Mouse (Mus musculus): ENCODE data around the gene Mturn. TPM values are rescaled to one million over a fixed set of nuclear protein-coding genes. Genes with fewer than 3 reads are reported as not detected.

Mturn gene
- polyA plus RNA-seq, 1 experiment from 2014 or later: 114 TPM

- H3K27ac ChIP-seq (replicated peaks; ENCODE audit: low read depth, low read length): peak overlapping the region; percentile 78
- no peaks in the 10 kb centered on the region for H3K27me3 ChIP-seq (ENCODE audit: control insufficient read depth, insufficient read depth, low read length)
- no peak overlapping the region for H3K4me2 ChIP-seq (ENCODE audit: low read length)
- H3K9ac ChIP-seq (replicated peaks; ENCODE audit: low read length): peak overlapping the region; percentile 26; the same call in 1 of the 2 replicates
- peak; percentile 33 for DNase-seq
- ATAC-seq (ENCODE audit: low FRiP score, low TSS enrichment): 0 out of 2 replicates have a peak, but pooled peaks have one; percentile 21
- no peaks in the 10 kb centered on the region for H3K9me3 ChIP-seq (ENCODE audit: control insufficient read depth, low read length)
- H3K36me3 ChIP-seq (ENCODE audit: control insufficient read depth, insufficient read depth, low read length): no peaks in the 10 kb centered on the region
- peaks cover 27% of the 10 kb centered on the region for H3K4me1 ChIP-seq (ENCODE audit: control insufficient read depth, insufficient read depth, low read length)
- H3K4me3 ChIP-seq (replicated peaks; ENCODE audit: low read depth, low read length): no peak overlapping the region
- 29% methylated on average over 6 of the region's 6 CpGs for WGBS
These were observed 23.1 kb downstream of the Mturn start for GRCm38 (mm10) chr6:54704539-54704845.

DNA sequence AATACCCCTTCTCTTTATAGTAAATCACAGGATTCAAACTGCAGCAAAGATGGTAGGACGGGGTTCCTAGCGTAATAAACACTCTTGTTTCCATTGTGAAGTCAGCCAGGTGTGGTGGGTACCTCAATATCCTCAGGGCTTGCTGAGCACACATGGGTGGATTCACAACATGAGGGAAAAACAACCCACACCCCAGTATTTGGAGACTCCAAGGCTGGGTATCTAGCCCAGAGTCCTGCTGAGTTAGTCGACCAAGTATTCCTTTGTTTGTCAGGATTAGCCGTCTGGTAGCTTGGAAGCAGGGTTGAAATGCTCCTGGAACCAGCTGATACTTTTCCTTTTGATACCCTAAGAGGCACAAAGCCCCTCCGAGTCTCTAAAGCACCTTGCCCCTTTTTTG, 23.4 kb downstream of the Mturn start:
- Histone ChIP-seq H3K27ac (replicated peaks; ENCODE audit: low read depth, low read length) (peak overlapping the region; percentile 78), H3K4me3 (replicated peaks; ENCODE audit: low read depth, low read length) (no peak overlapping the region), H3K36me3 (ENCODE audit: control insufficient read depth, insufficient read depth, low read length) (no peaks in the 10 kb centered on the region), H3K27me3 (ENCODE audit: control insufficient read depth, insufficient read depth, low read length) (no peaks in the 10 kb centered on the region), H3K4me1 (ENCODE audit: control insufficient read depth, insufficient read depth, low read length) (peaks cover 27% of the 10 kb centered on the region), H3K4me2 (ENCODE audit: low read length) (peak overlapping the region; percentile 47; the same call in 1 of the 2 replicates), H3K9ac (replicated peaks; ENCODE audit: low read length) (no peak overlapping the region; the same call in 1 of the 2 replicates), H3K9me3 (ENCODE audit: control insufficient read depth, low read length) (no peaks in the 10 kb centered on the region)
- ATAC-seq (ENCODE audit: low FRiP score, low TSS enrichment) (no peak), DNase-seq (peak; percentile 49)
- WGBS: 21% methylated on average over 5 of the region's 5 CpGs

DNA sequence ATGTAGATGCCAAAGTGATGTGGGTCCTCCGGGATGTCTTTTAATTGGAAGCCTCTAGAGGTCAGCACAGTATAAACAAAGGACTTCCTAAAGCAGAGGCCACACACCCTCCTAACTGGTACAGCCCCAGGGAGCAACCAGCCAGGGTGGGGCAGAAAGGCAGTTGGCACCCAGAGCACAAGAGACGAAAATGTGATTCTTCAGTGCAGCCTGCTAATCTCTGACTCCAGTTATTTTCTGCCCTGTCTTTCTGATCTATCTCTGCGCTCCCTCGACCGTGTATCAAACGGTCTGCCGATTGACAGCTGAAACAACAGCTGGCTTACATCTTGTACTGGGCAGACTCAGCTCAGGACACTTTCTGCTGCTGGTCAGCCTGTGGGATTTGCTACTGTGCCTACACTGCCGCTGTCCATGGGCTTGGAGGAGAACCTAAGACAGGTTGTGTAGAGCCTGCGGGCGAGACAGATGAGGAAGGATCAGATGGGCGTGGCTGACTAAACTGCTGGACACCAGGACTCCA, 24.0 kb downstream of the Mturn start:
- Histone ChIP-seq H3K9ac (replicated peaks; ENCODE audit: low read length) (no peak overlapping the region), H3K4me3 (replicated peaks; ENCODE audit: low read depth, low read length) (peak overlapping the region; percentile 7; the same call in 1 of the 2 replicates), H3K4me1 (ENCODE audit: control insufficient read depth, insufficient read depth, low read length) (peaks cover 27% of the 10 kb centered on the region), H3K9me3 (ENCODE audit: control insufficient read depth, low read length) (peaks cover 3% of the 10 kb centered on the region; the same call in 1 of the 2 replicates), H3K36me3 (ENCODE audit: control insufficient read depth, insufficient read depth, low read length) (no peaks in the 10 kb centered on the region), H3K27ac (replicated peaks; ENCODE audit: low read depth, low read length) (0 out of 2 replicates have a peak overlapping the region, but pooled peaks have one; percentile 3), H3K27me3 (ENCODE audit: control insufficient read depth, insufficient read depth, low read length) (no peaks in the 10 kb centered on the region), H3K4me2 (ENCODE audit: low read length) (peak overlapping the region; percentile 47)
- DNase-seq: peak; percentile 79
- 13% methylated on average over 11 of the region's 11 CpGs for WGBS
- peak; percentile 80; the same call in 1 of the 2 replicates for ATAC-seq (ENCODE audit: low FRiP score, low TSS enrichment)

DNA sequence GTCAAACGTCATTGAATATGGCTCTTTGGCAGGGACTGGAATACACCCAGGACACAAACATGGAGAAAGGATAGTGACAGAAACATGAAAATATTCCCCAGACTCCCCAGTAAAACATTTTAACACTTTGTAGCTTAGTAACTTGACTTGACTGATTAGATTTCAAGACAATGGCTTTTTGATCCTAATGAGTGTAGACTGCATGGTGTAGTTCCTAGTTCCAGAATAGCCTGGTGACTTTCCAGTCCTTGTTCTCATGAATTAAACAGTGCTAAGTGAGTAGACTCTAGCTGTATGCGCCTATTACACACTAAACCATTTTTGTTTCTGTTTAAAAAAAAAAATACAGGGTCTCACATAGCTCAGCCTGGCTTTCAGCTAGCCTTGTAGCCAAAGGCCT, 24.7 kb downstream of the Mturn start:
- no peak overlapping the region for H3K27ac ChIP-seq (replicated peaks; ENCODE audit: low read depth, low read length)
- no peaks in the 10 kb centered on the region for H3K36me3 ChIP-seq (ENCODE audit: control insufficient read depth, insufficient read depth, low read length)
- H3K4me3 ChIP-seq (replicated peaks; ENCODE audit: low read depth, low read length): no peak overlapping the region
- peaks cover 9% of the 10 kb centered on the region; the same call in 1 of the 2 replicates for H3K9me3 ChIP-seq (ENCODE audit: control insufficient read depth, low read length)
- no peak overlapping the region for H3K9ac ChIP-seq (replicated peaks; ENCODE audit: low read length)
- ATAC-seq (ENCODE audit: low FRiP score, low TSS enrichment) (no peak), DNase-seq (no peak)
- H3K27me3 ChIP-seq (ENCODE audit: control insufficient read depth, insufficient read depth, low read length): no peaks in the 10 kb centered on the region
- 69% methylated on average over 2 of the region's 2 CpGs for WGBS
- H3K4me1 ChIP-seq (ENCODE audit: control insufficient read depth, insufficient read depth, low read length): peaks cover 27% of the 10 kb centered on the region
- no peak overlapping the region for H3K4me2 ChIP-seq (ENCODE audit: low read length)

DNA sequence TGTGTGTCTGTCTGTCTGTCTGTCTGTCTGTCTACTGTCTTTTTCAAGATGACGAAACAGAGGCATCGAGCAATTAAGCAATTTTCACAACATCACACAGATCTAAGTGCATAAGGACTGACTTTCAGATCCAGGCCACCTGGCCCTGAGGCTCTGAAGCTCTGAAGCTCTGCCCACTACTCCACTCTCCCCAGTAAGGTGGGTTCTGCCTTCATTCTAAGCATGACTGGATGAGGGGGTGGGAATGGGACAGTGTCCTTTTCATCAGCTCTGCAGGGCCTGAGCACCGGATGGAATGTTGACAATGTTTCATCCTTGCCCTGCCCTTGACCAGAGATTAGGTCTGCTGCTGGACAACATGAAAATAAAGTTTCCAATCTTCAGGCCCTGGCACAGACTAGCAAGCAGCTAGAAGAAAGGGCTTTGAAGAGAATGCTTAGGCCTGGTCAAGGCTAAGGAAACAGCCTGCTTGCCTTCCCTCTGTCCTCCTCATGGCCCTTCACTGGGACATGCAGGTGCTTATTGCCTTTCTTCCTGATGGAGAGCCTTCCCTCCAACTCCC, 25.3 kb downstream of the Mturn start:
- Histone ChIP-seq H3K27me3 (ENCODE audit: control insufficient read depth, insufficient read depth, low read length) (no peaks in the 10 kb centered on the region), H3K4me1 (ENCODE audit: control insufficient read depth, insufficient read depth, low read length) (peaks cover 27% of the 10 kb centered on the region), H3K4me2 (ENCODE audit: low read length) (no peak overlapping the region), H3K9ac (replicated peaks; ENCODE audit: low read length) (no peak overlapping the region), H3K27ac (replicated peaks; ENCODE audit: low read depth, low read length) (no peak overlapping the region), H3K4me3 (replicated peaks; ENCODE audit: low read depth, low read length) (no peak overlapping the region), H3K36me3 (ENCODE audit: control insufficient read depth, insufficient read depth, low read length) (no peaks in the 10 kb centered on the region), H3K9me3 (ENCODE audit: control insufficient read depth, low read length) (peaks cover 9% of the 10 kb centered on the region; the same call in 1 of the 2 replicates)
- ATAC-seq (ENCODE audit: low FRiP score, low TSS enrichment) (no peak), DNase-seq (no peak)
- 93% methylated on average over 3 of the region's 3 CpGs for WGBS

GRCm38 (mm10) chr6:54708646-54709045, 27.2 kb downstream of the Mturn start:
- DNase-seq: no peak
- H3K36me3 ChIP-seq (ENCODE audit: control insufficient read depth, insufficient read depth, low read length): no peaks in the 10 kb centered on the region
- no peak overlapping the region for H3K4me3 ChIP-seq (replicated peaks; ENCODE audit: low read depth, low read length)
- H3K27me3 ChIP-seq (ENCODE audit: control insufficient read depth, insufficient read depth, low read length): no peaks in the 10 kb centered on the region
- no peak overlapping the region for H3K9ac ChIP-seq (replicated peaks; ENCODE audit: low read length)
- H3K27ac ChIP-seq (replicated peaks; ENCODE audit: low read depth, low read length): no peak overlapping the region
- H3K9me3 ChIP-seq (ENCODE audit: control insufficient read depth, low read length): peaks cover 9% of the 10 kb centered on the region; the same call in 1 of the 2 replicates
- WGBS: 95% methylated on average over 4 of the region's 4 CpGs
- no peak overlapping the region for H3K4me2 ChIP-seq (ENCODE audit: low read length)
- ATAC-seq (ENCODE audit: low FRiP score, low TSS enrichment): no peak
- H3K4me1 ChIP-seq (ENCODE audit: control insufficient read depth, insufficient read depth, low read length): peaks cover 18% of the 10 kb centered on the region

DNA sequence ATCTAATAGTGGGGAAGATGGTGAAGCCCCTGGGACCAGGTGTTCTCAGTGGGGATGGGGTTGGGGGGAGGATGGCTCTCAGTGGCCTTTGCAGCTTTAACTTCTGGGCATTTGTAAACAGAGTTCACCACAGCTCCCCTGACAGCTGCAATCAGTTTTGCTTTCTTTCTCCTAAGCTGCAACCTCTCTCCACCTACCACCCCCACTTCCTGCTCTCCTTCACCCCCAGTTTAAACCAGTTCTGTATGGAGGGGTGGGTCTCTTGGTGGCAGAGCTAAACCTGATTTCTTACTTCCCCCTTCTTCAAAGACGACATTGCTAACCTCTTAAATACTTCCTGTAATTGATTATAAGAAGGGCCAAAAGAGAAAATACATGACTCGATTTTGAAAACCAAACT, 34.3 kb downstream of the Mturn start:
- Histone ChIP-seq H3K4me1 (ENCODE audit: control insufficient read depth, insufficient read depth, low read length) (no peaks in the 10 kb centered on the region), H3K36me3 (ENCODE audit: control insufficient read depth, insufficient read depth, low read length) (no peaks in the 10 kb centered on the region), H3K4me3 (replicated peaks; ENCODE audit: low read depth, low read length) (no peak overlapping the region), H3K9me3 (ENCODE audit: control insufficient read depth, low read length) (peaks cover 4% of the 10 kb centered on the region; the same call in 1 of the 2 replicates), H3K9ac (replicated peaks; ENCODE audit: low read length) (no peak overlapping the region), H3K27me3 (ENCODE audit: control insufficient read depth, insufficient read depth, low read length) (no peaks in the 10 kb centered on the region), H3K27ac (replicated peaks; ENCODE audit: low read depth, low read length) (no peak overlapping the region), H3K4me2 (ENCODE audit: low read length) (no peak overlapping the region)
- DNase-seq (no peak), ATAC-seq (ENCODE audit: low FRiP score, low TSS enrichment) (no peak)
- WGBS: 79% methylated on average over 2 of the region's 2 CpGs

- Histone ChIP-seq H3K4me2 (ENCODE audit: low read length) (no peak overlapping the region), H3K4me3 (replicated peaks; ENCODE audit: low read depth, low read length) (no peak overlapping the region), H3K4me1 (ENCODE audit: control insufficient read depth, insufficient read depth, low read length) (no peaks in the 10 kb centered on the region), H3K27ac (replicated peaks; ENCODE audit: low read depth, low read length) (no peak overlapping the region), H3K9me3 (ENCODE audit: control insufficient read depth, low read length) (no peaks in the 10 kb centered on the region), H3K36me3 (ENCODE audit: control insufficient read depth, insufficient read depth, low read length) (no peaks in the 10 kb centered on the region), H3K9ac (replicated peaks; ENCODE audit: low read length) (no peak overlapping the region), H3K27me3 (ENCODE audit: control insufficient read depth, insufficient read depth, low read length) (no peaks in the 10 kb centered on the region)
- no peak for ATAC-seq (ENCODE audit: low FRiP score, low TSS enrichment)
- 80% methylated on average over 15 of the region's 15 CpGs for WGBS
- no peak for DNase-seq
These were observed 37.6 kb downstream of the Mturn start for GRCm38 (mm10) chr6:54718779-54719685.

Measured in midbrain, embryonic 14.5 days (tissue).